Mouse (Mus musculus) bone marrow macrophage, adult 2 months (primary cell): Measurements from ENCODE around the gene Lmln.

Source experiments
- CTCF ChIP-seq: IDR thresholded peaks from 2 replicates; pipeline ENCODE4 v1.5.1; 2012; ENCODE audit warnings: low read depth, mild to moderate bottlenecking, low read length, moderate library complexity
- POLR2A ChIP-seq: IDR thresholded peaks from 2 replicates; pipeline ENCODE4 v1.6.1; 2012; ENCODE audit warnings: mild to moderate bottlenecking, low read depth, low read length, borderline replicate concordance

GRCm38 (mm10) chr16:33171800-33172199 lies 109.5 kb downstream of the Lmln start:
- TF ChIP-seq CTCF (no peak), POLR2A (no peak)
